1 mouse cellular context compared by ENCODE assay signal in the genomic region with DNA sequence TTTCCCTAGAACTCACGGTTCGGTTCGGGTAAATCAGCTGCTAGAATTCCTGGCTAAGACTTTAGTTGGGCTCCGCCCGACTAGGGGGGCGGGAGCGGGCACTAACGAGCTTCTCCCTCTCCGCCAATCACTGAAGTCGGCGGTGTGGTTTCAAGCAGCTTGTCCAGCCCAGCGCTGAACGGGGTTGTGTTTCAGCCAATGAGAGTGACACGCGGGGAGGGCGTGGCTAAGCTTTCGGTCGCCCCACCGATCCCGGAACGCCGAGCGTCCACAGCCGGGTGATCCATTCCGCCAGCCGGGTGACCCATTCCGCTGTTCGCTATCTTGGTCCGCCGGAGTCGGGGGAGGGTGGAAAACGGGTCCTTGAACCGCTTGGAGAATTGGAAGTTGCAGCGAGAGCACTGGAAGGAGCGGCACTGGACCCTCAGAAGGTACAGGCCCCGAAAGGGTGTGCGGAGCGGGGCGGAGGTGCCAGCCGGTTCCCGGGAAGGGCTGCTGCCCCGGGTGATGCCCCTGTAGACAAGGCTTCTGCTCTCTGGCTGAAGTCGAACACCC.
TF ChIP-seq lines count a peak whose summit lies in the region.

A gene (plus strand): TSS at position 273 of the 555 bp plus-strand sequence.

TF ChIP-seq in CH12.LX, 34 proteins besides CTCF, POLR2A, EP300 and RAD21 (continued from another document):
- peak; percentile 86 for TF ChIP-seq NELFE (IDR thresholded peaks at IDR 0.05; ENCODE audit: low read depth, low read length)
- TF ChIP-seq KAT2A (IDR thresholded peaks at IDR 0.05; ENCODE audit: insufficient replicate concordance, low read length) = no peak
- TF ChIP-seq ZC3H11A (IDR thresholded peaks at IDR 0.05; ENCODE audit: low read depth, low read length) = no peak
- TF ChIP-seq TCF12 (IDR thresholded peaks at IDR 0.05; ENCODE audit: low read depth, low read length) = peak; percentile 89
- peak; percentile 49; the same call in 1 of the 2 replicates for TF ChIP-seq MYC (IDR thresholded peaks at IDR 0.05; ENCODE audit: low read depth, low read length)
- no peak for TF ChIP-seq MAFK (IDR thresholded peaks at IDR 0.05; ENCODE audit: insufficient replicate concordance, low read length)
- TF ChIP-seq POLR2AphosphoS2 (IDR thresholded peaks at IDR 0.05; ENCODE audit: low read depth, low read length) = peak; percentile 77
- TF ChIP-seq ETS1 (conservative IDR thresholded peaks at IDR 0.05; ENCODE audit: low read depth, low read length) = peak; percentile 46
- TF ChIP-seq UBTF (IDR thresholded peaks at IDR 0.05; ENCODE audit: low read depth, low read length) = 0 out of 2 replicates have a peak, but pooled peaks have one; percentile 44
- no peak for TF ChIP-seq ZKSCAN1 (IDR thresholded peaks at IDR 0.05; ENCODE audit: borderline replicate concordance, low read depth, low read length)
- no peak for TF ChIP-seq USF1 (IDR thresholded peaks at IDR 0.05; ENCODE audit: low read depth, low read length)
- peak; percentile 52 for TF ChIP-seq MAX (IDR thresholded peaks at IDR 0.05; ENCODE audit: low read length)
- TF ChIP-seq CHD2 (IDR thresholded peaks at IDR 0.05; ENCODE audit: low read length) = peak; percentile 69
- TF ChIP-seq TBP (conservative IDR thresholded peaks at IDR 0.05; ENCODE audit: low read depth, low read length) = no peak
- peak; percentile 81; the same call in 1 of the 2 replicates for TF ChIP-seq ZMIZ1 (IDR thresholded peaks at IDR 0.05; ENCODE audit: low read depth, low read length)
- no peak for TF ChIP-seq JUND (conservative IDR thresholded peaks at IDR 0.05; ENCODE audit: low read depth, low read length)
- peak; percentile 82 for TF ChIP-seq MAZ (IDR thresholded peaks at IDR 0.05; ENCODE audit: low read depth, low read length)
- TF ChIP-seq SMC3 (IDR thresholded peaks at IDR 0.05; ENCODE audit: low read depth, low read length) = no peak
TF ChIP-seq in CH12.LX: peak in this region for 17.
